Mouse (Mus musculus) 416B (cell line): ENCODE data around the gene Xpnpep2.

Experiments
- DNase-seq: peaks from one replicate; pipeline ENCODE4 v3.0.0; 2011; ENCODE audit warnings: low read depth

Gene Xpnpep2

GRCm38 (mm10) chrX:48126903-48127476 lies 18.5 kb downstream of the Xpnpep2 start:
- peak; percentile 31 for DNase-seq

- DNase-seq = peak; percentile 59
Measured at GRCm38 (mm10) chrX:48127502-48128218, 19.1 kb downstream of the Xpnpep2 start.

GRCm38 (mm10) chrX:48129167-48129566 lies 20.6 kb downstream of the Xpnpep2 start:
- DNase-seq = peak; percentile 77

GRCm38 (mm10) chrX:48136935-48137334 lies 28.4 kb downstream of the Xpnpep2 start:
- peak; percentile 40 for DNase-seq

DNA sequence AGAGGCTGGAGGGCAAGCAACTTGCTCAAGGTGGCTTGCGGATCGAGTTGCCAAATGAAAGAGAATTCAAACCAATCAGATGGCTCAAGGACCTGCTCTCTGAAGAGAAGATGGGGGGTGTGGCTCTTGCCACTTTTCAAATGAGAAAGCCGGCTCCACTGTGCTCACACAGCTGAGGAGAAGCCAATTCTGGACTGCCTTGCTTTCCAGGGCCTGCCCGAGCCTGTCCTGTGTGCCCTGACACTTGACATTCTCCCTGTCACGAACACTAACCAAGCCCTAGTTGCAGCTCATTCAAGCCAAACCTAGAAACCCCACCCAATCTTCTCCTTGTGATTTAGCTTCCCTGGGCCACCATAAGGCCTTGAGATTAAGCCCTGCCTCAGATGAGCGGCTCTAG lies 29.5 kb downstream of the Xpnpep2 start:
- DNase-seq = no peak

DNA sequence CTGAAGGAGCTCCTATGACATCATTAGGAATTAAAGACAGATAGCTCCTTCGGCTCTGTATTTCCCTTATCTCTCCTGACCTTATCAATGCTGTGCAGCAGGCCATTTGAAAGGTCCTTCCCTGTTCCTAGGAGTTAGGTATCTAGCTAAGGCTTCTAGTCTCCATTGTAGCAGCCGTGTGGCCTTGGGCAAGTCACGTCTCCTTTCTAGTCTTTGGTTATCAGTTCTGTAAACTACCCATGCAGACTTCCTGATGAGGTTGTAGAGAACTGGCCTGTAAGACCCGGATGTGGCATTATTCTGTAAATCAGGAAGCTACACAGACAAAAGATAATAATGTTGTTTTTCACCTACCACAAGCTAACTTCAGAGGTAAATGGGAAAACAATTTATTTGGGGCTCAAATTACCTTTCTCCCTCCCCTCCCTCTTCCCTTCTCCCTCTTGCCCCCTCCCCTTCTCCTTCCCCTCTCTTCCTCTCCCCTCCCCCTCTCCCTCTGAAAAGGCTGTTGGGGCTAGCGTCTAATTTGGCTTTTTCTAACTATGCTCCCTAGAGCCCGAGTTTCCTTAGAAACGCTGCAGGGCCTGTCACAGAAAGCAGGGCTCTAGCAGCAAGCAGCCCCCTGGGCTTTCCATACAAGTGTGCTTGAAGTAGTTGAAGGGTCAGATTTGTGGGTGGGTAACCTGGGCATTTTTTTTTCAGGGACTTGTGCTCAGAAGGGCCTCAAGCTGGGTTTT lies 30.2 kb downstream of the Xpnpep2 start:
- peak; percentile 95 for DNase-seq

GRCm38 (mm10) chrX:48139368-48140285 lies 31.1 kb downstream of the Xpnpep2 start:
- no peak for DNase-seq

DNA sequence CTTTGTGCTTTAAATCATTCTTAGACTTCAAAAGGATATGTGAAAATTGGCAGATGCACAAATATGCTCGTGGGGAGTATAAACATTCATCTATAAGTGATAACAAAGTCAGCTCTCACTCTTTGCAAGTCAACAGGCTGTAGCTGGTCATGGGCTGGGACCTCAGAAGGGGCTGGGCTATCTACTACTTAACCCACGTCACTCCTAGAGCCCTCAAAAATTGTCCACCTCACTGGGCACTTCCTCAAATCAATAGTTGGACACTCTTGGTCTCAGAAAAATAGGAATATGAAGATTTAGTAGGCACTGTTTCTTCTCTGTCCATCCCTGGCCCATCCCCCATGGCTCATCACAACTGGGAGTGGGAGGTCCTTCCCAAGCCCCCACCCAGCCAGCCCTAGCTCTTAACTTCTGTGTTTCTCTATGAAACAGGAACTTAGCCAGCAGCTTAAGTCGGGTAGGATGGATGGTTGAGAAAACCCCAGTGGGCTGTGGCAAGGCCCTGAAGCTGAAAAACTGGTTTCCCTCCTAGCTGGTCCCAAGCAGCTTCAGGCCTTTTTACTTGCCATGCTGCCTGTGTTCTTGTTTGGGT lies 31.9 kb downstream of the Xpnpep2 start:
- DNase-seq = peak; percentile 35

DNA sequence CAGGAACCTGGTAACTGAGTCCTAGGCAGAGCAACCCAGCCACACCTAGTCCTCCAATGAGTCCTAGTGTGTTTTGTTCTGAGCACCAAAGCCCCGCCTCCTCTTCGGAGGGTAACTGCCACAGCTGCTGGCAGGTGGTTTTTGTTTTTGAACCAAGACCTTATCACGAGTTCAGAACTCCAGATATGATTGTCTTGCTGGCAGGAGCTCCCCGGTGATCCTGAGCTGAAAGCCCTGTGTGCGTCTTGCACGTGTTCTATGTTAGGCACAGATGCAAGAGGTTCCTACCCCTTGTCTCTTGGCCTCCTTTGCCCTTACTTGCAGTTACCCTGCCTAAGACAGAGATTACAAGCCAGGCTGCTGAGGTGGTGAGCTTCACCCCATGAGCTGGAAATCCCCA lies 33.0 kb downstream of the Xpnpep2 start:
- DNase-seq = no peak

DNA sequence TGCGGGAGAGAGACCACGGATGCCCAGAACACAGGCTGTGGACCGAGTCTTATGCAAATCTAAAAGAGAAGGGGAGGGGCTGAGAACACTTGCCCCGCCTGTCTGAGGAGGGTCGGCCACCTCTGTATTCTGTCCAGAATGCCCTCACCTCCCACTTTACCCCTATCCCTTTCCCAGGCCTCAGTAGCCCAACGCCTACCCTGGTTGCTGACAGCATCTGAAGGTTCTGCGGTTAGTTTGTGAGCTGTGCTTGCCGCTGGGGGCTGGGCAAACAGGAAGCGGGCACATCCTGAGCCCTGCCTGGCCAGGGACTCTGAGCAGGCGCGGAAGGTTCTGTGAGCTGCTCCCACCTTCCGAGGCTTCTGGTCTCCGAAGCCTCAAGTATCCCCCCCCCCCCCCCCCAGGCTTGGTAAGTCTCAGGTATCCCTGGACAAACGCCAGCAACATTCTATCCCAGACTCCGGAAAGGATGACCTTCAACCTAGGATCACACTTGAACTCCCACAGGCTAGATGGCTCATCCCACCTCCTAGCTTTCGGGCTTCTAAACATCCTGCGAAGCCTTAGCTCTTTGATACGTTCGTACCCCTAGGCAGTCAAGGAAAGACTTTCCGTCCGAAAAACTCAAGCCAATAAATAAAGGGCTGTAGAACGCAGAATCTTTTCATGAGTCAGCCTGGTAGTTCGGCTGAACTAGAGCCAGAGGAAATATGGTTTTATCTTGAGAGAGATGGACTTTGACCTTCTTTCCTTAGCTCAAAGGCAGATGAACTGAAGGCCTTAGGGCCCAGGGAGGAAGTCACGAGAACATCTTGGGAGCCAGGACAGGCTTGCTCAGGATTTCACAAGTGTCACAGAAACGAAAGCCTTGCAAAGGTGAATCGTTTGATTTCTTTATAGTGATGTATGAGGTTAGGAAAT lies 35.1 kb downstream of the Xpnpep2 start:
- DNase-seq = peak; percentile 92

DNA sequence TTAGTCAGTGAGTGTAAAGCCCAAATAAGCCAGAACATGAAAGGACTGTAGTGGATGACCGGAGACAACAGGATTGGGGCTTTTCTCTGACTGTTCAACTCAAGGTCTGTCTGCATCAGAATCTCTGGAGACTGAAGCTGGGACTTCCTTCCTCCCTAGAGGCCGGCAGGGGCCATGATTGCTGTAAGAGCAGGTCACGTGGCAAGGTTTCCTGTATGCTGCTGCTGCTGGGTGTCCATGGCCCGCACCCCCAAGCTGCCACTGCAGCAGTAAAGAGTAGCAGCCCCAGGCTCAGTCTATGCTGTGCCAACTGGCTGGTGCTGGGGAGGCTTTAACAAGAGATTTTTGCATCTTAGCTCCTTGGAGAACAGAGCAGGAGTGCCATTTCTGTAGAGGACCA lies 37.7 kb downstream of the Xpnpep2 start, which contains the start of gene Sash3:
Gene Sash3 (plus strand): TSS at position 175 of the 400 bp plus-strand sequence.
- DNase-seq = peak; percentile 89

GRCm38 (mm10) chrX:48147226-48147625 lies 38.7 kb downstream of the Xpnpep2 start:
- DNase-seq = no peak

- peak; percentile 73 for DNase-seq
Measured at GRCm38 (mm10) chrX:48147741-48148186, 39.2 kb downstream of the Xpnpep2 start.

DNA sequence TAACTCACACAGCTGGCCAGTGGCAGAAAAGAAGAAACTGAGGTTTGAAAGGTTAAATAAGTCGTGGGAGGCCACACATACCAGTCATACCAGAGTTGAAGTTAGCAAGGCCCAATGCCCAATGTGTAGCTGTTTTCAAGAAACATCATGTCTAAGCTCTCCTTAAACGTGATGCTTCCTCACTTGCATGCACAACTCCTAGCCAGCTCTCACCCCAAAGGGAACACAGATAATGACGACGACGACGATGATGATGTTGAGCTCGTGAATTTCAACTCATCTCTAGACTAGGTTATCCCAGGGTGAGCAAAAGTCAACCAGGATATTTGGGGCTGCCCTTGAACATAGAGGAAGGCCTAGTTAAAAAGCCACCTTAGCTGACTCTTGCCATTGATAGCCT lies 43.6 kb downstream of the Xpnpep2 start:
- no peak for DNase-seq

- peak; percentile 95 for DNase-seq
Measured at GRCm38 (mm10) chrX:48153414-48153813, 44.9 kb downstream of the Xpnpep2 start.

DNA sequence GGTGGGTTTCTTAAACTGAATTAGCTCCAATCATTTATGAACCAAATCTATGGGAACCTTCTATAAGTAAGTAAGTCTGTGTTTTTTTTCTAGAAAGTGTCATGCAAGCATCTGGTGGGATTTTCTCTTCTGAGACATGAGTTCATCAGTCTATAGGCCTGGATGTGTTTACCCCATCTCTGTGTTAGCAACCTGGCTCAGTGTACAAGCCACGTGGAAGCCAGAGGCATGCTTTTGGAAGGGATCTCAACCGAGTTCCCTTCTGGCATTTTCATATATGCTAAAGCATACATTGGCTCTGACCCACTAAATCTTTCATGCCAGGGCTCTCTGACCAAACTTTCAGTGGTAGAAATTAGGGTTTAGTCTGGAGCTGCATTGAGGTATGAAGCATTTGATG lies 45.4 kb downstream of the Xpnpep2 start:
- no peak for DNase-seq

GRCm38 (mm10) chrX:48155489-48155888 lies 47.0 kb downstream of the Xpnpep2 start:
- DNase-seq = no peak

DNA sequence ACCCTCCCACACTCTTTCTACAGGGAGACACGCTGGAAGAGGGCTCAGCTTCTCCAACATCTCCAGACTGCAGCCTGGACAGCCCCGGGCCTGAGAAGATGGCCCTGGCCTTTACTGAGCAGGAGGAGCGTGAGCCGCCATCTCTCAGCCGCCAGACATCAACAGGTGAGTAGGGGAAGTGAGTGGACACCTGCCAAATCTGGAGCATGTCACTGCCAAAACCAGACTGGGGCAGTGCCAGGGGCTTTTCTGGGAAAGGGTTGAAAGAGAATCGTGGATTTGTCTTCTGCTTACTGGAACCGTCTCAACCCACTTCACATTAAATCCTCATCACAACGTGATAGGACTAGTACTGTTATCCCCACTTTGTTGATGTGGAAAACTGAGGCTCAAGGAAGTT lies 48.9 kb downstream of the Xpnpep2 start:
- DNase-seq = no peak

GRCm38 (mm10) chrX:48158229-48158919 lies 49.8 kb downstream of the Xpnpep2 start:
- peak; percentile 20 for DNase-seq

DNA sequence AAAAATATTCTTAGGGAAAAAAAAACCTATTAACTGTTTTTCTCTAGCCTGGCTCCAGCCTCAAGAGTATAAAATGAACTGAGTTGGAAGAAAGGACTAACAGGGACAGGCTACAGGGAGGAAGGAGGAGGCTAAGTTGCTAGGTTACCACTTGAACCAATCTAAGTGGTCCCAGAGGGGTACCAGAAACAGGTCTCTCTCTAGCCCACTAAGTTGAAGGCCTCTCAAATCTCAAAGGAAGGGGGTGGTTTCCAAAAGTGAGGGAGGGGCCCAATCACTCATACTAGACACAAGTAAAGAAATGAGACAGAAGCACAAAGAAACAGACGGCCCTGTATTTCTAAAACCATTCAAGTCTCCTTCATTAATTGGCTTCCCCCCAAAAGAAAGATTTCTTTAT lies 61.4 kb downstream of the Xpnpep2 start:
- no peak for DNase-seq
